Mouse (Mus musculus): ENCODE results near the gene Dnajc9. TPM values are rescaled to one million over a fixed set of nuclear protein-coding genes. Genes with fewer than 3 reads are reported as not detected.

Gene Dnajc9
- polyA plus RNA-seq, 1 experiment from 2014 or later, result 168 TPM

DNA sequence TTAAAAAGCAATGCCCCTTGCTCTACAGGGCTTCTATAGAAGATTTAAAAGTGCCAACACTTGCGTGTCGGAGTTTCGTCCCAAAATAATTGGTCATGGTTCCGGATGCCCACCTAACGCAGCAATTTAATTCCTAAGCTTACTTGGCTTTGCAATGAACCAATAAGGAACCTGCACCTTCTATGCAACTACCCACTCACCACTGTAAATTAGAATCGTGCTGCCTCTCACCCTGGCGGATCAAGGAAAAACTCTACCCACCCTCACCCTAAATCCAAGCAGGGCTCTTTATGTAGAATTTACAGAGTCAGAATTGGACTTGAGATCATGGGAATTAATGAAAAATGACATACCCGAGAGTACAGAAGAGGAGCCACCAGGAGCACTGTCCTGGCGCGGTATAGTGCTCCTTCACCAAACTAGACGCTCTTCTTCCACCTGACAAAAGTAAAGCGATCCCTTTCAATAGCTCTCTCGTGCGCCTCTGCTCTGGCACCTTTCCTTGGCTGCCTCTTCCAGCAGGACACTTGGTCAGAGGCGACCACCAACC is 41.2 kb downstream of the Dnajc9 start:
- 3% methylated on average over 15 of the region's 15 CpGs for WGBS
- ATAC-seq (ENCODE audit: insufficient number of reproducible peaks, low FRiP score, low TSS enrichment, low read depth), result peak; percentile 66
- H3K4me3 ChIP-seq, result peak overlapping the region; percentile 78
- H3K9me3 ChIP-seq, result no peaks in the 10 kb centered on the region
- H3K27ac ChIP-seq, result peak overlapping the region; percentile 84
- no peaks in the 10 kb centered on the region for H3K27me3 ChIP-seq
- peak overlapping the region; percentile 94 for H3K9ac ChIP-seq
- peak overlapping the region; percentile 67 for H3K4me2 ChIP-seq
- H3K4me1 ChIP-seq, result peaks cover 3% of the 10 kb centered on the region; the same call in 1 of the 2 replicates
- peaks cover 32% of the 10 kb centered on the region for H3K36me3 ChIP-seq

DNA sequence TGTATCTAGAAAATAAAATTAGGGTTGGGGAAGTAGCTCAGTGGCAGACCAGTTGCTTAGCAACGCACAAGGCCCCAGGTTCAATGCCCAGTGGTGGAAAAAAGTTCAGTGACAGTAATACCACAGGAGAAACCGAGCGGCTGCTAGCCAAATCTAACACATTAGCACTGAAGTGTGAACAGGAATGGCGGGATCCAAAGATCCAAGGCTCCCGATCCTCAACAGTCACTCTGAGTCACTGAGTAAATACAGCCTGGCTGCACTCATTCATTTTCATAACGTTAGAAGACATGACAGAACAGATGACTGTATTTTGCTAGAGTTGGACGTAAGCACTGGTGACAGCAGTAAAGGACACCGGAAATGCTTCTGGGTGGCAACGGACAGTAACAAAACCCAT is 42.8 kb downstream of the Dnajc9 start:
- peaks cover 3% of the 10 kb centered on the region; the same call in 1 of the 2 replicates for H3K4me1 ChIP-seq
- H3K27ac ChIP-seq, result no peak overlapping the region
- no peak overlapping the region for H3K4me2 ChIP-seq
- H3K9me3 ChIP-seq, result no peaks in the 10 kb centered on the region
- no peak overlapping the region for H3K4me3 ChIP-seq
- H3K36me3 ChIP-seq, result peaks cover 37% of the 10 kb centered on the region
- ATAC-seq (ENCODE audit: insufficient number of reproducible peaks, low FRiP score, low TSS enrichment, low read depth), result no peak
- no peak overlapping the region for H3K9ac ChIP-seq
- H3K27me3 ChIP-seq, result no peaks in the 10 kb centered on the region
- WGBS, result 88% methylated on average over 9 of the region's 9 CpGs

DNA sequence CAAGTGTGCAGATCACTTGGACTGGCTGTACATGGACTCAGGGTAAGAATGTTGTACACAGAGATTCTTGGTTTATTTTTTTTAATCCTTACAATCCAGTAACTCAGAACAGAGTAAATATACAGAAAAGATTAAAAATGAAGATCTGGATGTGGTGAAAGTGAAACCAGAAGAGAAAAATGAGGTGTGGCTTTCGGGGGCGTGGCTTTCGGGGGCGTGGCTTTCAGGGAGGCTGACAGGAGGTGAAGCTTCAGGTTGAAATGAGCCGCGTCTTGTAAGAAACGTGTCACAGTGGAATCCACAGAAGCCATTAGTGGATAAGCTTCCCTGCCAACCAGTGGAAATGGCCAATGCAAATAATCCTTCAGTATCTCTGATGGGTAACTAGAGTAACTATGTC is 47.8 kb downstream of the Dnajc9 start:
- Histone ChIP-seq H3K9ac (no peak overlapping the region), H3K4me2 (no peak overlapping the region), H3K4me3 (no peak overlapping the region), H3K9me3 (no peaks in the 10 kb centered on the region), H3K36me3 (peaks cover 57% of the 10 kb centered on the region), H3K4me1 (no peaks in the 10 kb centered on the region), H3K27me3 (no peaks in the 10 kb centered on the region), H3K27ac (no peak overlapping the region)
- 76% methylated on average over 7 of the region's 7 CpGs for WGBS
- no peak for ATAC-seq (ENCODE audit: insufficient number of reproducible peaks, low FRiP score, low TSS enrichment, low read depth)

- Histone ChIP-seq H3K27ac (no peak overlapping the region), H3K36me3 (peaks cover 57% of the 10 kb centered on the region), H3K9ac (no peak overlapping the region), H3K9me3 (no peaks in the 10 kb centered on the region), H3K27me3 (no peaks in the 10 kb centered on the region), H3K4me2 (no peak overlapping the region), H3K4me1 (no peaks in the 10 kb centered on the region), H3K4me3 (no peak overlapping the region)
- ATAC-seq (ENCODE audit: insufficient number of reproducible peaks, low FRiP score, low TSS enrichment, low read depth), result no peak
- 84% methylated on average over 8 of the region's 8 CpGs for WGBS
Measured at GRCm38 (mm10) chr14:20340149-20340548, 48.6 kb downstream of the Dnajc9 start.

- Histone ChIP-seq H3K36me3 (peaks cover 58% of the 10 kb centered on the region), H3K4me3 (no peak overlapping the region), H3K4me2 (no peak overlapping the region), H3K9me3 (no peaks in the 10 kb centered on the region), H3K9ac (no peak overlapping the region), H3K27ac (no peak overlapping the region), H3K4me1 (no peaks in the 10 kb centered on the region), H3K27me3 (no peaks in the 10 kb centered on the region)
- whole genome bisulfite sequencing, result 94% methylated on average over 5 of the region's 5 CpGs
- ATAC-seq (ENCODE audit: insufficient number of reproducible peaks, low FRiP score, low TSS enrichment, low read depth), result no peak
Measured at GRCm38 (mm10) chr14:20339415-20339814, 49.3 kb downstream of the Dnajc9 start.

Other genes with a start within 250 kb of the Dnajc9 start
- gene Kcnk5, start 207.1 kb downstream of the Dnajc9 start, polyA plus RNA-seq (2015; fragmentation: Nextera tagmentation; extraction: Ambion mirVana), result 4.5 and 4.7 TPM in 2 replicates
- gene Kcnk16, start 119.7 kb downstream of the Dnajc9 start, polyA plus RNA-seq (2015; fragmentation: Nextera tagmentation; extraction: Ambion mirVana), result 0.17 TPM in 1 of 2 replicates, not detected in the other
- 17.6 and 19.6 TPM in 2 replicates for gene Nudt13, start 94.2 kb downstream of the Dnajc9 start, polyA plus RNA-seq (2015; fragmentation: Nextera tagmentation; extraction: Ambion mirVana)
- gene Ecd, start 40.8 kb downstream of the Dnajc9 start, polyA plus RNA-seq (2015; fragmentation: Nextera tagmentation; extraction: Ambion mirVana), result 47.5 and 48.2 TPM in 2 replicates
- gene Fam149b, start 40.7 kb downstream of the Dnajc9 start, polyA plus RNA-seq (2015; fragmentation: Nextera tagmentation; extraction: Ambion mirVana), result 31.1 and 34.8 TPM in 2 replicates
- 87.8 and 91.2 TPM in 2 replicates for gene Mrps16, start 4.7 kb upstream of the Dnajc9 start, polyA plus RNA-seq (2015; fragmentation: Nextera tagmentation; extraction: Ambion mirVana)
- gene Cfap70, start 63.3 kb upstream of the Dnajc9 start, polyA plus RNA-seq (2015; fragmentation: Nextera tagmentation; extraction: Ambion mirVana), result 0.35 and 0.51 TPM in 2 replicates
- 59.7 and 62.9 TPM in 2 replicates for gene Anxa7, start 91.2 kb upstream of the Dnajc9 start, polyA plus RNA-seq (2015; fragmentation: Nextera tagmentation; extraction: Ambion mirVana)
- 2.2 and 2.4 TPM in 2 replicates for gene Mss51, start 108.0 kb upstream of the Dnajc9 start, polyA plus RNA-seq (2015; fragmentation: Nextera tagmentation; extraction: Ambion mirVana)
- 43.0 and 48.5 TPM in 2 replicates for gene Ppp3cb, start 157.7 kb upstream of the Dnajc9 start, polyA plus RNA-seq (2015; fragmentation: Nextera tagmentation; extraction: Ambion mirVana)

Measured in limb, embryonic 15.5 days (tissue).